Mouse (Mus musculus): ENCODE data around the gene Mfsd14a. TPM values are rescaled to one million over a fixed set of nuclear protein-coding genes. Genes with fewer than 3 reads are reported as not detected.
A peak's percentile ranks its signal among the peaks of the same experiment; 100 is the strongest.

Gene Mfsd14a
- 55.5 and 63.3 TPM in 2 replicates for polyA plus RNA-seq (2015; fragmentation: Nextera tagmentation; extraction: Ambion mirVana)

DNA sequence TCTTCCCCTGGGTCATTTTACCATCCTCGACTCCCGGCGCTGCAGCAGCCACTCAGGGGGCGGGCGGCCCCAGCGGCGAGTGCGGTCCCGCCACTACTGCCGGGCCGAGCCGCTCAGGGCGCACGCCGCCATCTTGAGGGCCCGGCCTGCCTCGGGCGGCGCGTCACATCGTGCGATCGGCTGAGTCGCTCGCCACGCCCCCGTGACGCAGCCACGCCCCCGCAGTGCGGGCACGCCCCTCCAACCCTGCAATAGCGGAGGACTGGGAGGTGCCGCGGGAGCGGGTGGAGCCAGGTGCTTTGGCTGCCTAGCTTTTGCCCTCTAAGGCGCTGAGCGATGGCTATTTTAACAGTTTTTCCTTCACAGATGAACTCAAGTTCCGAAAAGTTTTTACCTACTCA is at the start of gene Mfsd14a:
Mfsd14a (minus strand) TSS at position 215 of the 401 bp plus-strand sequence.
- Histone ChIP-seq H3K27ac (replicated peaks) (peak within 1 kb of the TSS; percentile 97), H3K4me3 (peak within 1 kb of the TSS; percentile 95), H3K4me2 (peak within 1 kb of the TSS; percentile 76), H3K9ac (peak within 1 kb of the TSS; percentile 99), H3K9me3 (no peaks in the 10 kb centered on the region), H3K27me3 (no peaks in the 10 kb centered on the region), H3K4me1 (replicated peaks) (peaks cover 38% of the 10 kb centered on the region), H3K36me3 (no peaks in the 10 kb centered on the region)
- WGBS: 0% methylated on average over 39 of the region's 39 CpGs
- ATAC-seq (ENCODE audit: low read depth): peak; percentile 99

DNA sequence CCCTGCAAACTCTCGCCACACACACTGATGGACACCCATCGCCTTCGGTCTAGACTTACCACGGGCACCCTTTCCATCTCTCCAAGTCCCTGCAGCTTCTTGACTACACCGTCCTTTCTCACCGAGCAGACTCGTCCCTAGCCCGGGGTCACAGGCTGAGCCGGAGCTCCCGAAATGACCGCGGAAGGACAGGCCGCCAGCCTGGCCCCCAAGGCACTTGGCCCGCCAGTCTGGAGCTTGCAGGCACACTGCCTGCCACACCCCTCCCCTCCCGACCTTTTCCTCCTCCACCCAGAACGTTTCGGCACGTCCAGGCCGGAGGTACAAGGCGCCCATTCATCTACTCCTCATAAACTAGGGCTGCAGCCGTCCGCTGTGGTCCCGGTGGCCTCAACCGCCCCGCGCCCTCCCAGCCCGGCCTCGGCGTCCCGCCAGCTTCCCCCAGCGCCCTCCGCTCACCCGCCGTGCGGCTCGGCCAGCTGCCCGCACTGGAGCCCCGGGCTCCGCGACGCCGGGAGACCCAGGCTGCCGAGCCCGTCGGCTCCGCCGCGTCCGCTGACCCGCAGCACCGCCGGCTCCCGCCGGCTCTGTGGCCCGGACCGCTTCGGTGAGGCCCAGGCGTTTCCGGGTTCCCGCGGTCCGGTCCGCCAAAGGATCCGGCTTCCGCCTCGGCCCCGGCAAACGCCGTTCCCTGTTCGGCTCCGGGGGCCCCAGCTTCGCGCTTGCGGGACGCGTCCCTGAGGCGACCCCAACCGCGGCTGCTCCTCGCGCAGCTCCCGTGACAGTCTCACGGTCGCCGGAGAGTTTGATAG is 49.4 kb upstream of the Mfsd14a start:
- peak overlapping the region; percentile 91 for H3K9ac ChIP-seq
- under 1% methylated on average over 84 of the region's 85 CpGs for WGBS
- no peaks in the 10 kb centered on the region for H3K9me3 ChIP-seq
- no peaks in the 10 kb centered on the region for H3K36me3 ChIP-seq
- H3K4me3 ChIP-seq: peak overlapping the region; percentile 84
- H3K4me1 ChIP-seq (replicated peaks): peaks cover 16% of the 10 kb centered on the region
- H3K27me3 ChIP-seq: peaks cover 9% of the 10 kb centered on the region; the same call in 1 of the 2 replicates
- peak overlapping the region; percentile 63 for H3K4me2 ChIP-seq
- ATAC-seq (ENCODE audit: low read depth): peak; percentile 89
- H3K27ac ChIP-seq (replicated peaks): peak overlapping the region; percentile 55

DNA sequence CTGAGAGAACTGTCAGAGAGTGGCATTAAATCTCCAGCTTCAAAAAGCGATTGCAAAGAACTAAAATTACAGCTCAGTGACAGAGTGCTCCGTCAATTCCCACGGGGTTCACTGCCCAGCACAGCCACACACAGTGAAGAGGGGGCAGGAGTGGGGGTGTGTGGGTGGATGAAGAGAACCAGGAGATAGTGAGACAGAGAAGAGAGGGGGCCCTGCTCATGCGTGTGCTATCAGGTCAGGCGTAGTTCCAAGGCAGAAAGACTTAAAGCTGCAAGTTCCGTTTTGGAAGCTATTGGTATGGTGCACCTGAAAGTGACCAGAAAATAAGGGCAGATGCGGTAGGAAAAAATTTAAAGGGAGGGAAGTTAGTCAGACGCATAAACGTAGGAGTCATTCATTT is 48.5 kb upstream of the Mfsd14a start:
- peak overlapping the region; percentile 63 for H3K4me2 ChIP-seq

DNA sequence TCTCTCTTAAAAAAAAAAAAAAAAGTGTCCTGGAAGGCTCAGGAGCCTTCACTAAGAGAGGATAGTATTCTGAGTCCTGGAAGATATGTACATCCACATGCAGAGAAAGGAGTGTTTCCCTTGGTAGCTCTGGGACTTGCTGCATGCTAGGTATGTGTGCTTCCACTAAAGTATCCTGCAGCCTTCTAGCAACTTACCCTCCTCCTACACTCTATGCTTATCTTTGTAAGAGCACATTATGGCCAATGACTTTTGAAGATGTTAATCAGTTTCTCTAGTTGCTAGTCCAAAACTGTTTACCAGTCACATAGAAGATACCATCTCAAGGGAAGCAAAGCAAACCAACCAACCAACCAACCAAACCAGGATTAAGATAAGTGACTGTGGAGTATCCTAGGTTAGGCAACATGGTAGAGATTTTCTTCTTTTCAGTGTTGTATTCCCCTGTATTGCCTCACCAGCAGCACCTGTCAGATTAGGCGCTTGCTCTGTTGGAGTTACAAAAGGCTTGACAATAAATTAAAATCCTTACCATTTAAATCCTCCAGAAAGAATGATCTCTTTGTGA is 43.2 kb upstream of the Mfsd14a start:
- Histone ChIP-seq H3K4me2 (no peak overlapping the region), H3K9ac (no peak overlapping the region), H3K36me3 (0 out of 2 replicates have a peak, but pooled peaks cover 4% of the 10 kb centered on the region), H3K27ac (replicated peaks) (no peak overlapping the region), H3K4me1 (replicated peaks) (peaks cover under 1% of the 10 kb centered on the region), H3K4me3 (no peak overlapping the region), H3K27me3 (no peaks in the 10 kb centered on the region), H3K9me3 (no peaks in the 10 kb centered on the region)
- 79% methylated on average over 1 of the region's 1 CpGs for WGBS
- no peak for ATAC-seq (ENCODE audit: low read depth)

More for the DNA sequence above, 48.5 kb upstream of the Mfsd14a start:
- Histone ChIP-seq H3K4me1 (replicated peaks) (peaks cover 16% of the 10 kb centered on the region), H3K27me3 (peaks cover 9% of the 10 kb centered on the region; the same call in 1 of the 2 replicates), H3K36me3 (0 out of 2 replicates have a peak, but pooled peaks cover 1% of the 10 kb centered on the region), H3K27ac (replicated peaks) (no peak overlapping the region), H3K9me3 (no peaks in the 10 kb centered on the region), H3K4me3 (peak overlapping the region; percentile 84), H3K9ac (no peak overlapping the region; the same call in 1 of the 2 replicates)
- ATAC-seq (ENCODE audit: low read depth): no peak
- 41% methylated on average over 9 of the region's 9 CpGs for WGBS

DNA sequence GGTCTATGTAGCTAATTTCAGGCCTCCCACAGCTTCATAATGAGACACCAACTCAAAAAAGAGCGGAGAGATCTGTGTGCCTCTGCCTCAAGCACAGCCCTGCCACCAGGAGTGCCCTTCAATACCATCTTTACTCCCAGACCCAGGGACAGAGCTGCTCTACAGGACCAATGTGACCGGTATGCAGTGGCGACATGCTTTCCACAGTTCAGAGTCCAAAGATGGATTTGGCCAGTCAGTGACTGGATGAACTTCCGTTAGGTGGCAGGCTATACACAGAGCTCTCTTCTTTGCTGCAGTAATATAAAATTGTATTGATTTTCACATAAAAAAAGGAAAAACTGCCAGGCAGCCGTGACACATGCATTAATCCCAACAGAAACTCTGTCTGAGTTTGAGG is 41.4 kb upstream of the Mfsd14a start:
- WGBS: 86% methylated on average over 5 of the region's 5 CpGs
- no peak overlapping the region for H3K9ac ChIP-seq
- H3K4me1 ChIP-seq (replicated peaks): no peaks in the 10 kb centered on the region
- H3K4me2 ChIP-seq: no peak overlapping the region
- no peaks in the 10 kb centered on the region for H3K9me3 ChIP-seq
- no peak for ATAC-seq (ENCODE audit: low read depth)
- H3K36me3 ChIP-seq: 0 out of 2 replicates have a peak, but pooled peaks cover 4% of the 10 kb centered on the region
- no peak overlapping the region for H3K27ac ChIP-seq (replicated peaks)
- H3K27me3 ChIP-seq: no peaks in the 10 kb centered on the region
- H3K4me3 ChIP-seq: no peak overlapping the region

DNA sequence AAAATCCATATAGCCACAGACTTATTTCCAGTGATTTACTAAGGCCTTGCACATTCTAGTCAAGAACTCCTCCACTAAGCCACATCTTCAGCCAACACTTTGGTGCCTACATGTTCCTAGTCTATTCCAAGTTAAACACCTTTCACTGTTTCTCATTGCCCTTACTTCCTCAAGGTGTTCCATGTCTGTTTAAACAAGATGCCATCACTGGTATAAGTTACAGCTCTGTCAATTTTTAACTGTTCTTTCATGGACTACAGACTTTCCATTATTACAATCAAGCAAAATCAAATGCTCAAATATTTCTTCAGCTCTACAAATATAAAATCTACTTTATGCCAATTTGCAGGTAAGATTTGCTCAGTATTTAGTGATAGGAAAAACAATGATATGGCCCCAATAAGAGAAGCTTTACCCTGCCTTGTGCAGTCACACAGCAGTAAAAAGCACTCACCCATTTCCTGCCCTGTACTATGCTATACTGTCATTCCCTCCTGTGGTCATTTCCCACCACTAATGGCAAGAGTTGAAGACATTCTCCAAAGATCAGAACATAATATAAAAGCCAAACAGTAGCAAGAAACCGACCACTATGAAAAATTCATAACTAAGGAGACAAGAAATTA is 40.3 kb upstream of the Mfsd14a start:
- 0 out of 2 replicates have a peak, but pooled peaks cover 4% of the 10 kb centered on the region for H3K36me3 ChIP-seq
- 81% methylated on average over 1 of the region's 1 CpGs for WGBS
- no peak overlapping the region for H3K4me3 ChIP-seq
- ATAC-seq (ENCODE audit: low read depth): no peak
- no peaks in the 10 kb centered on the region for H3K9me3 ChIP-seq
- H3K4me2 ChIP-seq: no peak overlapping the region
- no peak overlapping the region for H3K27ac ChIP-seq (replicated peaks)
- H3K4me1 ChIP-seq (replicated peaks): no peaks in the 10 kb centered on the region
- no peak overlapping the region for H3K9ac ChIP-seq
- H3K27me3 ChIP-seq: no peaks in the 10 kb centered on the region

DNA sequence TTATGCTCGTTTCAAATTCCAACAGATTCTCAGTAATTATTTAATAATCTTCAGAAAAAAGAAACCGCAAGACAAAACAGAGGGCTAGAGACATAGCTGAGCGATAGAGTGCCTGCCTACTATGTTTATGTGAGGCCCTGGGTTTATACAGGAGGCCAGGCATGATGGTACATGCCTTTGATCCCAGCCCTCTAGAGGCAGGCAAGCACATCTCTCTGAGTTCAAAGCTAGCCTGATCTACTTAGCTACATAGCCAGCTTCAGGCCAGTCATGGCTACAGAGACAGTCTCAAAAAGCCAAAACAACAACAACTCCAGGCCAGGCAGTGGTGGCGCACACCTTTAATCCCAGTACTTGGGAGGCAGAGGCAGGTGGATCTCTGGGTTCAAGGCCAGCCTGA is 39.1 kb upstream of the Mfsd14a start:
- ATAC-seq (ENCODE audit: low read depth): no peak
- Histone ChIP-seq H3K4me1 (replicated peaks) (no peaks in the 10 kb centered on the region), H3K27me3 (no peaks in the 10 kb centered on the region), H3K9me3 (no peaks in the 10 kb centered on the region), H3K9ac (no peak overlapping the region), H3K4me3 (no peak overlapping the region), H3K27ac (replicated peaks) (no peak overlapping the region), H3K36me3 (0 out of 2 replicates have a peak, but pooled peaks cover 4% of the 10 kb centered on the region), H3K4me2 (no peak overlapping the region)
- 96% methylated on average over 4 of the region's 4 CpGs for WGBS

GRCm38 (mm10) chr3:116698786-116699185 is 36.3 kb upstream of the Mfsd14a start:
- no peak overlapping the region for H3K9ac ChIP-seq
- H3K36me3 ChIP-seq: 0 out of 2 replicates have a peak, but pooled peaks cover 3% of the 10 kb centered on the region
- 59% methylated on average over 2 of the region's 2 CpGs for WGBS
- no peaks in the 10 kb centered on the region for H3K9me3 ChIP-seq
- no peak overlapping the region for H3K4me2 ChIP-seq
- H3K27me3 ChIP-seq: no peaks in the 10 kb centered on the region
- H3K27ac ChIP-seq (replicated peaks): no peak overlapping the region
- no peaks in the 10 kb centered on the region for H3K4me1 ChIP-seq (replicated peaks)
- H3K4me3 ChIP-seq: no peak overlapping the region
- no peak for ATAC-seq (ENCODE audit: low read depth)

DNA sequence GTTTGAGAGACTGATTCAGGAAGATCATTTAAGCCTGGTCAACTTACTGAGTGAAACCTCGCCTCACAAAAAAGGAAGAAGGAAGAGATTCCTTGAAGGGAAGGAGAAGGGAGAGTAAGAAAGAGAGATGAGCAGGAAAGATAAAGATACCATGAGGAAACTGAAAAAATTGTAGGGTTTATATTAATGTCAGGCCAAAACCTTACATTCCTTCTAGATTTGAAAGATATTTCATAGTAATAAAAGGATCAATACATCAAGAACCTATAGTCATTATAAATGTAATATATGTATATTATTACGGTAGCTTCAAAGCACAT is 33.1 kb upstream of the Mfsd14a start:
- H3K4me3 ChIP-seq: no peak overlapping the region
- no peak for ATAC-seq (ENCODE audit: low read depth)
- no peak overlapping the region for H3K9ac ChIP-seq
- WGBS: 94% methylated on average over 2 of the region's 2 CpGs
- H3K36me3 ChIP-seq: 0 out of 2 replicates have a peak, but pooled peaks cover 8% of the 10 kb centered on the region
- peaks cover 3% of the 10 kb centered on the region; the same call in 1 of the 2 replicates for H3K9me3 ChIP-seq
- no peaks in the 10 kb centered on the region for H3K27me3 ChIP-seq
- no peaks in the 10 kb centered on the region for H3K4me1 ChIP-seq (replicated peaks)
- H3K27ac ChIP-seq (replicated peaks): no peak overlapping the region
- H3K4me2 ChIP-seq: no peak overlapping the region

GRCm38 (mm10) chr3:116694955-116695665 is 32.6 kb upstream of the Mfsd14a start:
- Histone ChIP-seq H3K4me2 (no peak overlapping the region), H3K36me3 (0 out of 2 replicates have a peak, but pooled peaks cover 8% of the 10 kb centered on the region), H3K4me3 (no peak overlapping the region), H3K4me1 (replicated peaks) (no peaks in the 10 kb centered on the region), H3K9ac (no peak overlapping the region), H3K27me3 (no peaks in the 10 kb centered on the region), H3K27ac (replicated peaks) (no peak overlapping the region), H3K9me3 (peaks cover 4% of the 10 kb centered on the region; the same call in 1 of the 2 replicates)
- WGBS: 87% methylated on average over 8 of the region's 8 CpGs
- ATAC-seq (ENCODE audit: low read depth): no peak

DNA sequence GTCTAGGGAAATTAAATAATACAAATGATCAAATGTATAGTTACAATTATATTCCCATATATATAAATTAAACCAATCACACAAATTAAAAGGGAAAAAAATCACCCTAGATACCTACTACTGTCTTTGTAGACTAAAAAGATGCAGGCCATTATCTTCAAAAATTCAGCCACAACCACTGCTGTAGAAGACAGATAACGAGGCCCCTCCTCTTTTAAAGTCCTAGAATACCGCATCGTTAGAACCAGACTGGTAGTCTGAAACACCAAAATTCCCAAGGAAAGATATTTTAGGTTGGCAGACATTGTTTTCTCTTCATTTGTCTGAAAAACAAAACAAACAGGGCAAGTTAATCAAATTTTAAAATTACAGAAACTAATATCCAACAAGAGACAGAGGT is 31.8 kb upstream of the Mfsd14a start:
- H3K4me2 ChIP-seq: no peak overlapping the region

More for the DNA sequence above, 31.8 kb upstream of the Mfsd14a start:
- WGBS: 91% methylated on average over 3 of the region's 3 CpGs
- H3K36me3 ChIP-seq: 0 out of 2 replicates have a peak, but pooled peaks cover 8% of the 10 kb centered on the region
- no peaks in the 10 kb centered on the region for H3K4me1 ChIP-seq (replicated peaks)
- no peak overlapping the region for H3K4me3 ChIP-seq
- ATAC-seq (ENCODE audit: low read depth): no peak
- no peak overlapping the region for H3K27ac ChIP-seq (replicated peaks)
- H3K9ac ChIP-seq: no peak overlapping the region
- no peaks in the 10 kb centered on the region for H3K27me3 ChIP-seq
- H3K9me3 ChIP-seq: peaks cover 4% of the 10 kb centered on the region; the same call in 1 of the 2 replicates
